Mouse (Mus musculus): ENCODE data around the gene Socs3. TPM values are rescaled to one million over a fixed set of nuclear protein-coding genes. Genes with fewer than 3 reads are reported as not detected.

Socs3 gene
- polyA plus RNA-seq, 1 experiment from 2014 or later = 13.2 TPM

GRCm38 (mm10) chr11:117975211-117975967 is 5.5 kb upstream of the Socs3 start:
- DNase-seq (ENCODE audit: low spot score) = peak; percentile 57
- Histone ChIP-seq H3K4me3 (peak overlapping the region; percentile 20), H3K36me3 (no peaks in the 10 kb centered on the region), H3K27me3 (ENCODE audit: low read depth, poor library complexity, severe bottlenecking) (peaks cover 51% of the 10 kb centered on the region), H3K9me3 (replicated peaks) (no peaks in the 10 kb centered on the region), H3K4me1 (peaks cover 33% of the 10 kb centered on the region), H3K27ac (peak overlapping the region; percentile 81)
- 6% methylated on average over 18 of the region's 18 CpGs for WGBS

DNA sequence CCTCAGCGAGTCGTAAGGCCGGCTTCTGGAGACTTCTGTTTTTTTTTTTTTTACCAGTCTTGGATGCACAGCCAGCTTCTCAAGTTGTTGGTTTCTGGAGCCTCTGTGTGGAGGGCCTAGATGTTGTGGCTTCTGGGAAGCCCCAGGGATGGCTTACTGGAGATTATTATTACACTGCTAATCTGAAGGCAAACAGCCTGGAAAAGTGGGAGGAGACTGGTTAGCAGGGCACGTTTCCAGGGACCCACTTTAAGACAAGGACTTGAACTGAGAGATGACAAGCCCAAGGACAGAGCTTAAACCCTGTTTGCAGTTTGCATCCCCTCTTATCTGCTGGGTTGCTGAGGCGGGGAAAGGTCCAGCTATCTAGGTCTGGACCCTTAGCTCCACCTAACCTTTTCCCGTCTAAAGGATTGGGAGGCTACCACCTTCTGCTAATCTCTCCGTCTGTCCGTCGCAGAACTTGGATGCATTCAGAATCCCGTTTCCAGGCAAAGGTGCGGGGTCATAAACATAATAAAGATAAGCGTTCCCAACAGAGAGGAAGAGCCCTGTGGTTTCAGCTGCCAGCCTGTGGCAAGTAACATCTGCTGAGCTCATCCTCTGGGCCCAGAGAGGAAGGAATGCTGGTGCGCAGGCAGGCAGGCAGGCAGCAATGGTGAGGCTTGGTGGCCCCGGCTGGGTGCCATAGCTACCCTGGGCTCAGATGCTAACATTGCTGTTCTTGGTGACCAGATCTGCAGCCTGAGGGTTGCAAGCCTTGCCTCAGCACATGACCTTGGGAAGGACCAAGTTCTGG is 4.7 kb upstream of the Socs3 start:
- peaks cover 54% of the 10 kb centered on the region for H3K27me3 ChIP-seq (ENCODE audit: low read depth, poor library complexity, severe bottlenecking)
- DNase-seq (ENCODE audit: low spot score) = no peak
- no peaks in the 10 kb centered on the region for H3K36me3 ChIP-seq
- H3K4me1 ChIP-seq = peaks cover 39% of the 10 kb centered on the region
- H3K27ac ChIP-seq = peak overlapping the region; percentile 81
- H3K9me3 ChIP-seq (replicated peaks) = no peaks in the 10 kb centered on the region
- WGBS = 38% methylated on average over 14 of the region's 14 CpGs
- no peak overlapping the region for H3K4me3 ChIP-seq

GRCm38 (mm10) chr11:117973569-117973968 is 3.7 kb upstream of the Socs3 start:
- Histone ChIP-seq H3K9me3 (replicated peaks) (no peaks in the 10 kb centered on the region), H3K4me3 (no peak overlapping the region), H3K4me1 (peaks cover 48% of the 10 kb centered on the region), H3K27me3 (ENCODE audit: low read depth, poor library complexity, severe bottlenecking) (peaks cover 54% of the 10 kb centered on the region), H3K27ac (no peak overlapping the region), H3K36me3 (no peaks in the 10 kb centered on the region)
- no peak for DNase-seq (ENCODE audit: low spot score)
- WGBS = 41% methylated on average over 5 of the region's 5 CpGs

GRCm38 (mm10) chr11:117972656-117973558 is 3.1 kb upstream of the Socs3 start:
- Histone ChIP-seq H3K9me3 (replicated peaks) (no peaks in the 10 kb centered on the region), H3K4me3 (no peak overlapping the region), H3K27me3 (ENCODE audit: low read depth, poor library complexity, severe bottlenecking) (peaks cover 56% of the 10 kb centered on the region), H3K36me3 (no peaks in the 10 kb centered on the region), H3K27ac (no peak overlapping the region), H3K4me1 (peaks cover 55% of the 10 kb centered on the region)
- no peak for DNase-seq (ENCODE audit: low spot score)
- 57% methylated on average over 11 of the region's 11 CpGs for WGBS

DNA sequence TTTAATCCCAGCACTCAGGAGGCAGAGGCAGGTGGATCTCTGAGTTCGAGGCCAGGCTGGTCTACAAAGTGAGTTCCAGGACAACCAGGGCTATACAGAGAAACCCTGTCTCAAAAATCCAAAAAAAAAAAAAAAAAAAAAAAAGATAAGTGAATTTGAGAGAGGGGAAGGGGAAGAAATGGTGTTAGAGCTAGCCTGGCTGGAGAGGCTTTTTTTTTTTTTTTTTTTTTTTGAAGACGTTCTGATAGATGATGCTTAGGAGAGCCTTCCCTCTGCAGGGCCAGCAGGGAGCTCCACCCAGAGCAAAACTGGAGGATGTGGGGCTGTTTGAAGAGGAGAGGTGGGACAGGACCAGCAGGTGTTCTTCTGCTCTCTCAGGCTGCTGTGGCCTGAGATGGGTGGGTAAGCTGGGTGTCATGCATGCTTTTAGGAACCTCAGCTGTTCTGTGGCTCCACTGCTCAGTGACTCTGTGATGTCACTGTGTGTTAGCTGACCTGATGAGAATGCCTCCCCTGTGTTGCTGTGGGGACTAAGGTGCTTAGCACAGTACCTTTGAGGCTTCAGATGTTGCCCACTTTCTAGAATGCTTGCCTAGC is 1.9 kb upstream of the Socs3 start:
- H3K4me3 ChIP-seq = no peak overlapping the region
- 46% methylated on average over 2 of the region's 2 CpGs for WGBS
- H3K27me3 ChIP-seq (ENCODE audit: low read depth, poor library complexity, severe bottlenecking) = peaks cover 68% of the 10 kb centered on the region
- peaks cover 67% of the 10 kb centered on the region for H3K4me1 ChIP-seq
- DNase-seq (ENCODE audit: low spot score) = no peak
- no peak overlapping the region for H3K27ac ChIP-seq
- peaks cover 12% of the 10 kb centered on the region for H3K36me3 ChIP-seq
- H3K9me3 ChIP-seq (replicated peaks) = no peaks in the 10 kb centered on the region

DNA sequence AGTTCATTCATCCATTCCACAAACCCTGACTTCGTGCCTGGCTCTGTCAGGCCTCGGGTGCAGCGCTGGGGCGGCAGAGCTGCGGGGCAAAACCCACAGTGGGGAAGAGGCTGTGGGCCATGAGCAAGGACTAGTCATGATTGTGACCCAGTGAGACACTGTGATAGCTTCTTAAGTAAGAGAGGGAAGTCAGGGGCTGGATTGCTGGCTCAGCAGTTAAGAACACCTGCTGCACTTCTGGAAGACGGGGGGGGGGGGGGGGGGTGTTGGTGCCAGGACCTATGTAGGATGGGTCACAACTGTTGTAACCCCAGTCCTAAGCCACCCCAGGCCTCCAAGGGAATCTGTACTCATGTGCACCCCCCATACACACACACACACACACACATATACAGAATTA is 1.3 kb upstream of the Socs3 start:
- peaks cover 18% of the 10 kb centered on the region for H3K36me3 ChIP-seq
- peaks cover 69% of the 10 kb centered on the region for H3K27me3 ChIP-seq (ENCODE audit: low read depth, poor library complexity, severe bottlenecking)
- H3K9me3 ChIP-seq (replicated peaks) = no peaks in the 10 kb centered on the region
- peaks cover 69% of the 10 kb centered on the region for H3K4me1 ChIP-seq
- H3K27ac ChIP-seq = no peak overlapping the region
- 69% methylated on average over 6 of the region's 6 CpGs for whole genome bisulfite sequencing
- no peak for DNase-seq (ENCODE audit: low spot score)
- H3K4me3 ChIP-seq = no peak overlapping the region

- Histone ChIP-seq H3K36me3 (peaks cover 18% of the 10 kb centered on the region), H3K9me3 (replicated peaks) (no peaks in the 10 kb centered on the region), H3K27me3 (ENCODE audit: low read depth, poor library complexity, severe bottlenecking) (peaks cover 72% of the 10 kb centered on the region), H3K4me1 (peaks cover 69% of the 10 kb centered on the region), H3K4me3 (peak overlapping the region; percentile 72), H3K27ac (peak overlapping the region; percentile 95)
- 1% methylated on average over 62 of the region's 65 CpGs for WGBS
- DNase-seq (ENCODE audit: low spot score) = peak; percentile 97
Measured at GRCm38 (mm10) chr11:117969100-117969944, 525 bp downstream of the Socs3 start.

GRCm38 (mm10) chr11:117968716-117969099 is 1.1 kb downstream of the Socs3 start:
- H3K27me3 ChIP-seq (ENCODE audit: low read depth, poor library complexity, severe bottlenecking) = peaks cover 66% of the 10 kb centered on the region
- H3K27ac ChIP-seq = peak overlapping the region; percentile 95
- WGBS = under 1% methylated on average over 34 of the region's 34 CpGs
- no peak for DNase-seq (ENCODE audit: low spot score)
- H3K4me1 ChIP-seq = peaks cover 69% of the 10 kb centered on the region
- H3K36me3 ChIP-seq = peaks cover 18% of the 10 kb centered on the region
- peak overlapping the region; percentile 72 for H3K4me3 ChIP-seq
- no peaks in the 10 kb centered on the region for H3K9me3 ChIP-seq (replicated peaks)

DNA sequence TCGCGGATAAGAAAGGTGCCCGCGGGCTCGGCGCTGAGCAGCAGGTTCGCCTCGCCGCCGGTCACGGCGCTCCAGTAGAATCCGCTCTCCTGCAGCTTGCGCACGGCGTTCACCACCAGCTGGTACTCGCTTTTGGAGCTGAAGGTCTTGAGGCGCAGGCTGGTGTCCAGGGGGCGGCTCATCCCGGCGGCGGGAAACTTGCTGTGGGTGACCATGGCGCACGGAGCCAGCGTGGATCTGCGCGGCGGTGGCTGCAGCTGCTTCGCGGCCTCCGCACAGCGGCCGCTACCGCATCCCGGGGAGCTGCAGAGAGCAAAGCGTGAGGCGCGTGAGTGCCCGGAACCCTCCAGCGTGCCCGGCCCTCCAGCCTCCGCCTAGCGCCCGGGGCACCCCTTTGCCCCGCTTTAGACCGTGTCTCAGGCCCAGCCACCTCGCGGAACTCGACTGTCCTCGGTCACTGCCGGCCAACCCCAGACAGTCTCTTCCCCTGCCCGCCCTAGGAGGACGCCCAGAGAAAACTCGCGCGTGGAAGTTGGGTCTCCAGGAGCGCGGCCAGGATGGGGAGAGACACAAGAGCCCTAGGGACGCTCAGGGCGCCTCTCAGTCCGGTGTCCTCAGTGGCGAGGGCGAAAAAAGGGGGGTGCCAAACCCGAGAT is 1.7 kb downstream of the Socs3 start:
- H3K4me3 ChIP-seq = peak overlapping the region; percentile 72
- peaks cover 61% of the 10 kb centered on the region for H3K27me3 ChIP-seq (ENCODE audit: low read depth, poor library complexity, severe bottlenecking)
- WGBS = under 1% methylated on average over 64 of the region's 64 CpGs
- DNase-seq (ENCODE audit: low spot score) = peak; percentile 72
- peaks cover 73% of the 10 kb centered on the region for H3K4me1 ChIP-seq
- H3K36me3 ChIP-seq = peaks cover 18% of the 10 kb centered on the region
- no peaks in the 10 kb centered on the region for H3K9me3 ChIP-seq (replicated peaks)
- H3K27ac ChIP-seq = peak overlapping the region; percentile 95

DNA sequence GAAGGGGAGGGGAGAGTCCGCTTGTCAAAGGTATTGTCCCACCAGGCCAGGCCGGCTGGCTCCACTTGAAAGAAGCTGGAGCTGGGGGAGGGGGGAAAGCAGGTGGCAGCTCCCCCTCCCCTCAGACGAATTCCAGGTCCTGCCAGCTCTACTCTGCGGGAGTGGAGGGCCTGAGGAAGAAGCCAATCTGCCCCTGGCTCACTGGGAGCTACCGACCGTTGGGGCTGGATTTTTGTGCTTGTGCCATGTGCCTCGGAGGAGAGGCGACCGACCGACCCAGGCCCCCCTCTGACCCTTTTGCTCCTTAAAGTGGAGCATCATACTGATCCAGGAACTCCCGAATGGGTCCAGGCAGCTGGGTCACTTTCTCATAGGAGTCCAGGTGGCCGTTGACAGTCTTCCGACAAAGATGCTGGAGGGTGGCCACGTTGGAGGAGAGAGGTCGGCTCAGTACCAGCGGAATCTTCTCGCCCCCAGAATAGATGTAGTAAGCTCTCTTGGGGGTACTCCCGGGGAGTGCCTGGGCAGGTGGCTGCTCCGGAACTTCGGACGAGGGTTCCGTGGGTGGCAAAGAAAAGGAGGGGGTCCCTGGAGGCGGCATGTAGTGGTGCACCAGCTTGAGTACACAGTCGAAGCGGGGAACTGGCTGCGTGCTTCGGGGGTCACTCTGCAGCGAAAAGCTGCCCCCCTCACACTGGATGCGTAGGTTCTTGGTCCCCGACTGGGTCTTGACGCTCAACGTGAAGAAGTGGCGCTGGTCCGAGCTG is 2.4 kb downstream of the Socs3 start:
- DNase-seq (ENCODE audit: low spot score) = peak; percentile 69
- H3K36me3 ChIP-seq = peaks cover 18% of the 10 kb centered on the region
- peak overlapping the region; percentile 72 for H3K4me3 ChIP-seq
- H3K27ac ChIP-seq = peak overlapping the region; percentile 95
- peaks cover 54% of the 10 kb centered on the region for H3K27me3 ChIP-seq (ENCODE audit: low read depth, poor library complexity, severe bottlenecking)
- WGBS = 5% methylated on average over 34 of the region's 34 CpGs
- H3K4me1 ChIP-seq = peaks cover 79% of the 10 kb centered on the region
- no peaks in the 10 kb centered on the region for H3K9me3 ChIP-seq (replicated peaks)
